Mouse (Mus musculus): ENCODE results near the gene Mipol1.

DNA sequence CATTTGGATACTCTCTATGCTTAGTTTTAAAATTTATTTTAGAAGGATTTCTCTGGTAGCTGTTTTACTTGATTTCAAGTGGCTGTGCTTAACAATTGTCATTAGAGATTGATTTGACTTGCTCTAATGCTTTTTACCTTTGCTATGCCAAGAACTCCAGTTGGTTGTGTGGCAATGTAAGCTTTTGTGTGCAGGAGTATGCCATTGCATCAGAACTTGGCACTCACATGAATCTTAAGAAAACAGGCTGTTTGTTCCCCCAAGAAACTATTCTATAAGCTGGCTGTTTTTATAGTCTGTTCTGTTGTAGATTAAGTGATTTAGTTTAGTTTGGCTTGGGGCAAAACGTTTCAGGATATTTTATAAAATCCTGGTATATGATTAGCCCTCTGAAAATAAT lies 45.2 kb downstream of the Mipol1 start:
- TF ChIP-seq POLR2A (IDR thresholded peaks at IDR 0.05; ENCODE audit: low read depth, low read length) = no peak
- TF ChIP-seq CTCF (IDR thresholded peaks at IDR 0.05; ENCODE audit: borderline replicate concordance, insufficient read depth, low read length) = no peak
